Mouse (Mus musculus): ENCODE results near the gene Senp5.

Gene Senp5

DNA sequence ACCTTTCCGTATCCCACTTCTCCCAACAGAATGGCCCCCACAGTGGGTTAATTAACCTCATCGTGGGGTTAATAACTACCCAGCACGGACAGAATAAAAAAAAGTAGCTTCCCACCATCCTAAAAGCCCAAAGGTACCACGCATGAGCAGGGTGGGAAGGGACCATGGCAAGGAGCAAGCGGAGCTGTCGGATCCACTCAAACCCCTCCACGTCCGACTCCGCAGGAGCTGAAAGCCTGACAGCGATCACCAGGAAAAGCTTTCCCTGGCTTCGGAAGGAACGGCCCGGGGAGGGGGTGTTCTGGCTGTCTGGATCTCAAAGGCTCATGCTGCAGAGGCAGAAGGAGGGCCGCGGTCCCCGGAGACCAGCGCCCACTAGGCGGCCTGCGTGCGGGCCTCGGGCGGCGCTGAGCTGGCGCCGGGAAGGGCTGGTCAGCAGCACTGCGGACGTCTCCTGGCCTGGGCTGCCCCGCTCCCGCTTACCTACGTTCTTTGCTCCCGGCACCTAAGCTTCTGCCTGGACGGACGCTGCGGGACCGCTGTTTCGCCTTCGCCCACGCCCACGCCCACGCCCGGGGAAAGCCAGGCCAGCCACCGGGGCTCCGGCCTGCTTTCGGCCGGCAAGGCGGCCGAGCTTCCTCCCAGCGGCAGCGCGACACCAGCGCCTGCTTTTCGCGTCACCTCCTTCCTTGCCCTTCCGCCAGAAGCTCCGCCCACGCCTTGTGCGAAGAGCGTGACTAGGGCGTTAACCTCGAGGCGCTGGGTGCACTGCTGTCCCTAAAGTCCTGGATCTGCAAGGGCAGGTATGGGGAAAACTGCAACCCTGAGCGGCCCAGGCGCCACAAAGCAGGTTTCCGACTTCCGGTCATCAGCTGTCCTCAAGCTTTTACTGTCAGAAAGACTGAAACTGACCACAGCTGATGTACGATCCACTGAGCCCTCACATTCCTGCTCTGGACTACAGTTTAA lies at the start of gene Senp5:
Gene Senp5 (minus strand): TSS at position 779 of the 969 bp plus-strand sequence.
- H3K27me3 ChIP-seq (ENCODE audit: control insufficient read depth, insufficient read depth, low read length, poor library complexity, severe bottlenecking): no peaks in the 10 kb centered on the region
- peaks cover 2% of the 10 kb centered on the region; the same call in 1 of the 2 replicates for H3K36me3 ChIP-seq (ENCODE audit: control insufficient read depth, insufficient read depth, low read length, poor library complexity, severe bottlenecking)
- DNase-seq (ENCODE audit: low read depth, low spot score): peak; percentile 93

DNA sequence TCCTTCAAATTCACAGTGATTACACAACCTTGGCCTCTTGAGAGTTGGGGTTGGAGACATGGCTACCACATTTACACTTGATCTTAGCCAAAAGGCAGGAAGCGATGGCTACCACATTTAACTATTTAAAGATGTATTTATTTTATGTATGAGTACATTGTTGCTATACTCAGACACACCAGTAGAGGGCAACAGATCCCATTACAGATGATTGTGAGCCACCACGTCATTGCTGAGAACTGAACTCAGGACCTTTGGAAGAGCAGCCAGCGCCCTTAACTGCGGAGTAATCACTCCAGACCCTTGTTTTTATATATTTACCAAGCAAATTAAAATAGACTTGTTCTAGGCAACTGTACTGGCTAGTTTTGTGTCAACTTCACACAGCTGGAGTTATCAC lies 39.3 kb upstream of the Senp5 start:
- Histone ChIP-seq H3K36me3 (ENCODE audit: control insufficient read depth, insufficient read depth, low read length, poor library complexity, severe bottlenecking) (peaks cover 28% of the 10 kb centered on the region), H3K27me3 (ENCODE audit: control insufficient read depth, insufficient read depth, low read length, poor library complexity, severe bottlenecking) (no peaks in the 10 kb centered on the region)
- DNase-seq (ENCODE audit: low read depth, low spot score): peak; percentile 29

DNA sequence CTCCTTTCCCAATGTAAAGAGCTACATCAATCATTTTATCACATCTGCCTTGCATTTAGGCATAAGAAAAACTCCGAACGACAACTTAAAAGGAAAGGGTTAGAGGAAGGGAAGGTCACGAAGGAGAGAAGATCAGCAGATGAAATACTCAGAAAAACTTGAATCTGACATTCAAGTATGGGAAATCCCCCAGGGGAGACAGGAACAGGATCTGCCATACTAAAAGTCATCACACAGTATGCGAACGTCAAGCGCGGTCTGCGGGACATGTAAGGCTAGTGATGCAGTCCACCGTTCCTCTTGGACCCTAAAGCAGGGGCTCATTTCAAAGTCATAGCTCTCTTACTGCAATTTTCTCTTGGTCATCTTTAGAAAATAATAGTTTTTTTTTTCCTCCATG lies 16.6 kb upstream of the Senp5 start:
- DNase-seq (ENCODE audit: low read depth, low spot score): no peak
- Histone ChIP-seq H3K36me3 (ENCODE audit: control insufficient read depth, insufficient read depth, low read length, poor library complexity, severe bottlenecking) (peaks cover 19% of the 10 kb centered on the region), H3K27me3 (ENCODE audit: control insufficient read depth, insufficient read depth, low read length, poor library complexity, severe bottlenecking) (no peaks in the 10 kb centered on the region)

DNA sequence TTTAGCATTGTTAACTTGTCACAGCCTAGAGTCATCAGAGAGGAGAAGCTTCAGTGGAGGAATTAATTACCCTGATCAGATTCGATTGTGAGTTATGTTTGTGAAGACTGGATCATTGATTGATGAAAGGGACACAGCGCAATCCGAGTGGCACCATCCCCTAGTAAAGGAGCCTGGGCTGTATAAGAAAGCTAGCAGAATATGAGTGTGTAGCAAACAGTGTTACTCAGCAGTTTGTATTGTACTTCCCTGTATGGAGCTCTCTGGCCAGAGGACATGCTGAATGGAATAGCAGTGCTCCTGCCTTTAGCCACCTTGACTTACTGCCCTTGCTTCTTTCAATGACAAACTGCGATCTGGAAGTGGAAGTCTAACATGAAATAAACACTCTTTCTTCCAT lies 7.2 kb upstream of the Senp5 start:
- Histone ChIP-seq H3K27me3 (ENCODE audit: control insufficient read depth, insufficient read depth, low read length, poor library complexity, severe bottlenecking) (no peaks in the 10 kb centered on the region), H3K36me3 (ENCODE audit: control insufficient read depth, insufficient read depth, low read length, poor library complexity, severe bottlenecking) (peaks cover 2% of the 10 kb centered on the region; the same call in 1 of the 2 replicates)
- DNase-seq (ENCODE audit: low read depth, low spot score): no peak

DNA sequence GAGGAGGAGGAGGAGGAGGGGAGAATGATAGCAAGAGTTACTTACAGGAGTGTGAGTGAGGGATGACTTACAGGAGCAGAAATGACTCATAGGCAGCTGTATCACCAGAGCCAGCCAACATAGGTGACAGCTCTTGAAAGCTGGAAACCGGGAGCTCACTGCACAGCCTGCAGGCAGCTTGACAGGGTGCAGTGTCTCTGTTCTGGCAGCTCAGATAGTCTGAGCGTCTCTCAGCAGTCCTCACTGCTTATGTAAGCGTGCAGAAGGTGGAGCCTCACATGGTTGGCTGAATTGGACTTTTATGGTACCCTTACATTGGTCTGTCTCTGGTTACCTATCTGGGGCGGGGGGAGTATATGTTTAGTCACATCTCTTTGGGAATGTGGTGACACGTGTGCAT lies 6.8 kb upstream of the Senp5 start:
- no peak for DNase-seq (ENCODE audit: low read depth, low spot score)
- H3K27me3 ChIP-seq (ENCODE audit: control insufficient read depth, insufficient read depth, low read length, poor library complexity, severe bottlenecking): no peaks in the 10 kb centered on the region
- H3K36me3 ChIP-seq (ENCODE audit: control insufficient read depth, insufficient read depth, low read length, poor library complexity, severe bottlenecking): peaks cover 2% of the 10 kb centered on the region; the same call in 1 of the 2 replicates

DNA sequence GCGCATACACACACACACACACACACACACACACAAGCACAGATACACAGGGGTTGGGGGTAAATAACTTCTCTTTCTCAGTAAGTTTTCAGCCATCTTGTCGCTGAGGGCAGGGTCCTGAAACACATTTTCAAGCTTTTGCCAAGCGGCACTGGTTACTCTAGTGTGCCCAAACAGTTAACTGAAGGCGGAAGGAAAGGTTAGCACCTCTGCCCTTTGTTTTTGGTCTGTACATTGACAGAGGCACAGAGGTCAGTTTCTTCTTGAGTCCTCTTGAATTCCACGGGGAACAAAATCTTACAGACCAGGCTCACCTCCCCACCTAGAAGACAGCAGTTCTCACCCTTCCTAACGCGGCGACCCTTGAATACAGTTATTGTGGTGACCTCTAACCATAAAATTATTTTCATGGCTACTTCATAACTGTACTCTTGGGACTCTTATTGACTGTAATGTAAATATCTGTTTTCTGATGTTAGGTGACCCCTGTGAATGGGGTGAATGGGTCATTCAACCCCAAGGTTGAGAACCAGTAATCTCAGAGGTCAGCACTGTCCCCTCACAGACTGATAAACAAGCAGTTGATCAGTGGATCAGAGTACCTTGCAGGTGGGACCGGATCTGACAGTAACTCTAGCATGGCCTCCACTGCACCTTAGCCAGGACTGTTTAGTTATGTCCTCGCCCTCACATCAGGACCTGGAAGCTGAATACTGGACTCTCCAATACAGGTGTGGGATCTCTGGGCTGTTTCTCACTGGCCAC lies 5.6 kb upstream of the Senp5 start:
- Histone ChIP-seq H3K27me3 (ENCODE audit: control insufficient read depth, insufficient read depth, low read length, poor library complexity, severe bottlenecking) (no peaks in the 10 kb centered on the region), H3K36me3 (ENCODE audit: control insufficient read depth, insufficient read depth, low read length, poor library complexity, severe bottlenecking) (peaks cover 2% of the 10 kb centered on the region; the same call in 1 of the 2 replicates)
- DNase-seq (ENCODE audit: low read depth, low spot score): no peak

DNA sequence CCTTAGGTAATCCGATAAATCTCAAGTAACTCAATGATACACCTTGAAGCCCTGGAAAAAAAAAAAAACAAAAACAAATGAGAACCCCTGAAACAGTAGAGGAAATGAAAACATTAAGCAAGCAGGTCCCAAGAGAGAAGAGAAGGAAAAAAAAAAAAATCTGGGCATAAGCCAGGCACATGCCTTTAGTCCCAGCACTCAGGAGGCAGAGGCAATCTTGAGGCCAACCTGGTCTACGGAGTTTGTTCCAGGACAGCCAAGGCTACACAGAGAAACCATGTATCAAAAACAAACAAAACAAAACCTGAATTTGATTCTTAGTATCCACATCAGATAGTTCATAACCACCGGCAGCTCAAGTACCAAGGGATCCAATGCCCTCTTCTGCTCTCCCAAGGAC lies 1.6 kb upstream of the Senp5 start:
- Histone ChIP-seq H3K36me3 (ENCODE audit: control insufficient read depth, insufficient read depth, low read length, poor library complexity, severe bottlenecking) (peaks cover 2% of the 10 kb centered on the region; the same call in 1 of the 2 replicates), H3K27me3 (ENCODE audit: control insufficient read depth, insufficient read depth, low read length, poor library complexity, severe bottlenecking) (no peaks in the 10 kb centered on the region)
- DNase-seq (ENCODE audit: low read depth, low spot score): no peak

DNA sequence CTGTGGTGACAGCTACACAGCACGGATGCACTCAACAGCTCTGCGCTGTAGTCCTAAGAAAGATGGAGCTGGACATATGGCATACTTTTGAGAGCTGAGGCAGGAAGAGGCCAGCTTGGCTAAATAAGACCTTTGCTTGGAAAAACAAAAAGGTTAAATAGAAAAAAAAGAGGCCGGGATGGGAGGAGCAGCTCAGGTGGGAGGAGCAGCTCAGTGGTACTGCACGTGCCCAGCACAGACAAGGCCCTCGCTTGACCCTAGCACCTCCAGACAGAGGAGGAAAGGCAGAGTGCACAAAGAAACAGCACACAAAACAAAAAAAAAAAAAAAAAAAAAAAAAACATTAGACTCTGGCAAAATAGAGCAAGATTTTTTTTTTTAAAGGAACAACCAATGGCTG lies 6.7 kb downstream of the Senp5 start:
- Histone ChIP-seq H3K27me3 (ENCODE audit: control insufficient read depth, insufficient read depth, low read length, poor library complexity, severe bottlenecking) (no peaks in the 10 kb centered on the region), H3K36me3 (ENCODE audit: control insufficient read depth, insufficient read depth, low read length, poor library complexity, severe bottlenecking) (peaks cover 2% of the 10 kb centered on the region; the same call in 1 of the 2 replicates)
- no peak for DNase-seq (ENCODE audit: low read depth, low spot score)

DNA sequence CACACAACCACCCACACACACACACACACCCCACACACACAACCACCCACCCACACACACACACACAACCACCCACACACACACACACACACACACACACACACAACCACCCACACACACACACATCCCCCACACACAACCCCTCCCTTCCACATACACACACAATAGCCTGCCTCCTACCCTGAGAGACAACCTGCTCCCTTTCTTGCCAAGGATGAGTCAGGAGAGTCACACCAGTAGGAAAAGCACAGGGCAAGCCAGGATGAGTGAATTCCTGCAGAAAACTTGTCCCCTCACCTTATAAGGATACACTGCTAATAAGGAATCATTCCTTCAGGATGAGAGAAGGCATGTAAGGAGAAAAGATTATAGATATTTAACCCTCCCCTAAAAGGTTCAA lies 9.1 kb downstream of the Senp5 start:
- H3K27me3 ChIP-seq (ENCODE audit: control insufficient read depth, insufficient read depth, low read length, poor library complexity, severe bottlenecking): no peaks in the 10 kb centered on the region
- peaks cover 2% of the 10 kb centered on the region for H3K36me3 ChIP-seq (ENCODE audit: control insufficient read depth, insufficient read depth, low read length, poor library complexity, severe bottlenecking)
- DNase-seq (ENCODE audit: low read depth, low spot score): no peak

DNA sequence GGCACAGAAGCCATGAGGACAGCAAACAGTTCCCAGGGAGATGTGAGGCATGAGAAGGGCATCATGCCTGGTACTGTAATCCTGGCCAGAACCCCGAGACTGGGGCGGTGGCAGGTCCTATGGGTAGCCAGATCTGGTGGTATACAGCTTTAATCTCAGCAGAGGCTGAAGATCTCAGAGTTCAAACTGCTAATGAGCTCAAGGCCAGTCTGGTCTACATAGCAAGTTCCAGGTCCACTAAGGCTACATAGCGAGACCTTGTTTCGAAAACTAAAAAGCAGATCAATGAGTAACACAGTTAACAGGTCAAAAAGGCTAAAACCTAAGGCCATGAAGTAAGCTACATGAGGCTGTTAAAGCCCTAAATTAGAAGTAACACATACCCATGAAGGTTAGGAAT lies 9.9 kb downstream of the Senp5 start:
- Histone ChIP-seq H3K27me3 (ENCODE audit: control insufficient read depth, insufficient read depth, low read length, poor library complexity, severe bottlenecking) (no peaks in the 10 kb centered on the region), H3K36me3 (ENCODE audit: control insufficient read depth, insufficient read depth, low read length, poor library complexity, severe bottlenecking) (peaks cover 2% of the 10 kb centered on the region)
- DNase-seq (ENCODE audit: low read depth, low spot score): no peak

DNA sequence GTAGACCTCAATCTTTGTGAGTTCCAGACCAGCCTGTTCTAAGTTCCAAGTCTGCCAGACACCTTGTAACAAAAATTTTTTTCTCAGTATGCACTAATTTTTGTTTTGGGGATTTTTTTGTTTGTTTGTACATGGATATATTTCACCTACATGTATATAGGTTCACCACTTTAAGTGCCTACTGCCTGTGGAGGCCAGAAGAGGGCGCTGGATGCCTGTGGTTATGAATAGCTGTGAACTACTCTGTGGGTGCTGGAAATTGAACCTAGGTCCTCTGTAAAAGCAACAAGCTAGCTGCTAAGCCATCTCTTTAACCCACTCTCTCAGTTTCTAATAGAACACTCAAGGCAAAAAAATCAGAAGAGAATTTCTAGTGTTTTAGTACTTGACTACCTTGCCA lies 11.0 kb downstream of the Senp5 start:
- peak; percentile 41 for DNase-seq (ENCODE audit: low read depth, low spot score)
- no peaks in the 10 kb centered on the region for H3K27me3 ChIP-seq (ENCODE audit: control insufficient read depth, insufficient read depth, low read length, poor library complexity, severe bottlenecking)
- peaks cover 2% of the 10 kb centered on the region for H3K36me3 ChIP-seq (ENCODE audit: control insufficient read depth, insufficient read depth, low read length, poor library complexity, severe bottlenecking)

DNA sequence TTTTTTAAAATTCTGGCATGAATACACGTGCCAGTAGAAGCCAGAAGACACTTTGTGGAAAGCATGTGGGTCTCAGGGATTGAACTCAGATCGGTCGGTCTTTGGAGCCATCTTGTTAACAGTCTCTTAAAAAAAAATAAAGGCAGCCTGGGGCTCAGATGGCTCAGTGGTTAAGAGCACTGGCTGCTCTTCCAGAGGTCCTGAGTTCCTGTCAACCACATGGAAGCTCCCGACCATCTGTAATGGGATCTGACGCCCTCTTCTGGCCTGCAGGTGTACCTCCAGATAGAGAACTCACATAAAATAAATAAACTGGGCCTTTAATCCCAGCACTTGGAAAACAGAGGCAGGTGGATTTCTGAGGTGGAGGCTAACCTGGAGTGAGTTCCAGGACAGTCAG lies 22.1 kb downstream of the Senp5 start:
- peaks cover 17% of the 10 kb centered on the region for H3K36me3 ChIP-seq (ENCODE audit: control insufficient read depth, insufficient read depth, low read length, poor library complexity, severe bottlenecking)
- DNase-seq (ENCODE audit: low read depth, low spot score): no peak
- no peaks in the 10 kb centered on the region for H3K27me3 ChIP-seq (ENCODE audit: control insufficient read depth, insufficient read depth, low read length, poor library complexity, severe bottlenecking)

DNA sequence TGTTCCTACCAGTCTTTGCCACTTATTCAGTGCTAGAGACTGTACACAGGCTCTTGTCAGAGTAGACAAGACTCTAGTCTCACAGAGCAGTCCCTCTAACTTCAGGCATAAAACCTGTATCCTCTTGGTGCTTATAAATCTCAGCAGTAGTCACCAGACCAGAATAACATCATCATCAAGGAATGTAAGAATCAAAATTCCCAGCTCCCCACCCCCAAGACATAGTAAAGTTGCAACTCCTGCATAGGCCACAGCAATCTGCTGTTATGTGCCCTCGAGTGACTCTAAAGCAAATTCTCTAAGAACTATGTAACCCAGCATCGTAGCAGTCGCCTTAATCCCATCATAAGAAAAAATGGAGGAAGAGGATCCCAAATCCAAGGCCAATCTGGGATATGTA lies 23.6 kb downstream of the Senp5 start:
- no peak for DNase-seq (ENCODE audit: low read depth, low spot score)
- no peaks in the 10 kb centered on the region for H3K27me3 ChIP-seq (ENCODE audit: control insufficient read depth, insufficient read depth, low read length, poor library complexity, severe bottlenecking)
- H3K36me3 ChIP-seq (ENCODE audit: control insufficient read depth, insufficient read depth, low read length, poor library complexity, severe bottlenecking): peaks cover 17% of the 10 kb centered on the region

DNA sequence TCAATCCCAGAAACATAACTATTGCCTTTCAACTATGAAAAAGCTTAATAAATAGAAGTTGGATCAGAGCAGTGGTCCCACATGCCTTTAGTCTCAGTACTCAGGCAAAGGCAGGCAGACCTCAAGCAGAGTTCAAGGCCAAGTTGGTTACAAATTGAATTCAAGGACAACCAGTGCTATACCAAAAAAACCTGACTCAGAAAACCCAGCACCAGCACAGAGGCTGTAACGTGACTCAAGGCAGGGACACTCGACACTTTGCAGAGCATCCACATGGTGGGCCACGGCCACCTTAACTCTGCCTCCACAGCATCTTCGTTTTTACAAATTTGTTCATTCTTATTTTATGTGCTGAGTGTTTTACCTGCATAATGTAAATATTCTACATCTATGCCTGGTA lies 27.8 kb downstream of the Senp5 start:
- Histone ChIP-seq H3K36me3 (ENCODE audit: control insufficient read depth, insufficient read depth, low read length, poor library complexity, severe bottlenecking) (peaks cover 12% of the 10 kb centered on the region), H3K27me3 (ENCODE audit: control insufficient read depth, insufficient read depth, low read length, poor library complexity, severe bottlenecking) (no peaks in the 10 kb centered on the region)
- no peak for DNase-seq (ENCODE audit: low read depth, low spot score)

DNA sequence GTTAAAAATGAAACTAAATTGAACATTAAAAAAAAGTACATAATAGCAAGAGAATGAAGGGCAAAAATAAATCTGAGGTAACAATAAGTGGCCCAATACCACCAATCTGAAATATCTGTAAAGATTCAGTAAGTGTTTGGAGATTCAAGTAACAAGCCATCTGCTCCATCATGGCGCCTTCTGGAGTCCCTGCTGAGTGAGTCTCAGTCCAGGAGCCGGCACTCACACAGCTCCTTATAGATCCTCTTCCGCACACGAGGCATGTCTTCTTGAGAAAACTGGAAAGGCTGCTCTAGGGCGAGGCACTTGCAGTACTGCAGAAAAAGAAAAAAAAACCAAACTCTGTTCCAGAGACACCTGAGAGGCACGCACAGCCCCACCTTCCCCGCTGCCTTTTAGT lies 39.9 kb downstream of the Senp5 start:
- no peak for DNase-seq (ENCODE audit: low read depth, low spot score)
- H3K36me3 ChIP-seq (ENCODE audit: control insufficient read depth, insufficient read depth, low read length, poor library complexity, severe bottlenecking): peaks cover 11% of the 10 kb centered on the region
- H3K27me3 ChIP-seq (ENCODE audit: control insufficient read depth, insufficient read depth, low read length, poor library complexity, severe bottlenecking): no peaks in the 10 kb centered on the region

Measured in splenic B cell, adult 2 months (primary cell).